8 mouse cellular contexts compared by ENCODE assay signal in genomic region chr19:40588847-40589529, GRCm38 (mm10). TPM values are rescaled to one million over a fixed set of nuclear protein-coding genes. Genes with fewer than 3 reads are reported as not detected.
DNase-seq lines count a peak whose midpoint lies in the region; ATAC-seq and TF ChIP-seq lines count a peak whose summit lies in the region.

No protein-coding gene starts in this region.

- H3K27me3 ChIP-seq in heart, embryonic 10.5 days (ENCODE audit: insufficient read depth, poor library complexity, severe bottlenecking) = no peaks in the 10 kb centered on the region
- H3K27me3 ChIP-seq in kidney, embryonic 15.5 days = no peaks in the 10 kb centered on the region

- H3K36me3 ChIP-seq in heart, embryonic 10.5 days = peaks cover 10% of the 10 kb centered on the region
- H3K36me3 ChIP-seq in kidney, embryonic 15.5 days = no peaks in the 10 kb centered on the region

- WGBS in heart, embryonic 10.5 days = 1% methylated on average over 18 of the region's 18 CpGs
- WGBS in kidney, embryonic 15.5 days = under 1% methylated on average over 18 of the region's 18 CpGs

- peak overlapping the region; percentile 84 for H3K4me2 ChIP-seq in kidney, embryonic 15.5 days

- H3K27ac ChIP-seq in bone marrow macrophage, adult 2 months (ENCODE audit: insufficient read depth, low read depth, low read length) = peak overlapping the region; percentile 76
- H3K27ac ChIP-seq in embryonic fibroblast, embryonic 13.5 days (ENCODE audit: insufficient read depth, low read length) = peak overlapping the region; percentile 83
- peak overlapping the region; percentile 87 for H3K27ac ChIP-seq in heart, embryonic 10.5 days
- peak overlapping the region; percentile 76 for H3K27ac ChIP-seq in kidney, embryonic 15.5 days

- H3K9ac ChIP-seq in kidney, embryonic 15.5 days = peak overlapping the region; percentile 47

- peak; percentile 75 for ATAC-seq in kidney, embryonic 15.5 days (replicated peaks; ENCODE audit: low FRiP score)
- peak; percentile 70 for ATAC-seq in monocyte, adult 5-6 weeks (replicated peaks; ENCODE audit: insufficient number of reproducible peaks, low FRiP score, low TSS enrichment, poor library complexity, severe bottlenecking)

- no peaks in the 10 kb centered on the region for H3K9me3 ChIP-seq in heart, embryonic 10.5 days
- no peaks in the 10 kb centered on the region for H3K9me3 ChIP-seq in kidney, embryonic 15.5 days (replicated peaks)

- DNase-seq in A20 (ENCODE audit: low read depth, low spot score) (peak; percentile 97), liver (peak; percentile 91)
- DNase-seq in heart, embryonic 10.5 days (ENCODE audit: low spot score) = peak; percentile 93
- peak; percentile 93 to 96 for DNase-seq in spleen, postnatal 4 days (ENCODE audit: low spot score in 2 of 2)

- peak; percentile 58 for TF ChIP-seq CTCF in bone marrow macrophage, adult 2 months (IDR thresholded peaks at IDR 0.05; ENCODE audit: low read depth, low read length)
- 0 out of 2 replicates have a peak, but pooled peaks have one; percentile 19 for TF ChIP-seq CTCF in embryonic fibroblast, embryonic 13.5 days (IDR thresholded peaks at IDR 0.05; ENCODE audit: borderline replicate concordance, insufficient read depth, low read length)

- no peak for TF ChIP-seq POLR2A in bone marrow macrophage, adult 2 months (IDR thresholded peaks at IDR 0.05; ENCODE audit: borderline replicate concordance, low read depth, low read length)
- TF ChIP-seq POLR2A in embryonic fibroblast, embryonic 13.5 days (IDR thresholded peaks at IDR 0.05; ENCODE audit: low read depth, low read length) = peak; percentile 15

- peak overlapping the region; percentile 92 for H3K4me3 ChIP-seq in bone marrow macrophage, adult 2 months (ENCODE audit: insufficient read depth, low read length)
- H3K4me3 ChIP-seq in embryonic fibroblast, embryonic 13.5 days (ENCODE audit: insufficient read depth, low read length) = peak overlapping the region; percentile 46
- peak overlapping the region; percentile 77 for H3K4me3 ChIP-seq in heart, embryonic 10.5 days
- peak overlapping the region; percentile 71 for H3K4me3 ChIP-seq in kidney, embryonic 15.5 days (replicated peaks)

- peaks cover 18% of the 10 kb centered on the region for H3K4me1 ChIP-seq in bone marrow macrophage, adult 2 months (ENCODE audit: control insufficient read depth, insufficient read depth, low read length)
- no peaks in the 10 kb centered on the region; the same call in 1 of the 2 replicates for H3K4me1 ChIP-seq in embryonic fibroblast, embryonic 13.5 days (ENCODE audit: control insufficient read depth, insufficient read depth, low read length)
- H3K4me1 ChIP-seq in heart, embryonic 10.5 days = peaks cover 12% of the 10 kb centered on the region
- H3K4me1 ChIP-seq in kidney, embryonic 15.5 days = peaks cover 13% of the 10 kb centered on the region

RNA-seq across cellular contexts. Expression of gene Aldh18a1, which starts 0.7 kb away (rescaled TPM):
- polyA plus RNA-seq in bone marrow macrophage, adult 2 months (2012; ENCODE audit: insufficient read depth, insufficient read length, missing spikeins) = 3.4 and 4.3 TPM in 2 replicates
- 118 and 166 TPM in 2 replicates for polyA plus RNA-seq in embryonic fibroblast, embryonic 13.5 days (2011; ENCODE audit: insufficient read length, low read depth, missing spikeins)
- 63.9 and 66.2 TPM in 2 replicates for polyA plus RNA-seq in heart, embryonic 10.5 days (2016; fragmentation: Nextera tagmentation; extraction: Ambion mirVana)
- 53.0 and 58.3 TPM in 2 replicates for polyA plus RNA-seq in kidney, embryonic 15.5 days (2015; fragmentation: Nextera tagmentation; extraction: Ambion mirVana)
- 14.1 to 26.9 TPM (median 21.1 TPM) in 3 replicates for total RNA-seq in monocyte, adult 5-6 weeks (2017)

RNA-seq across cellular contexts. Expression of gene Tctn3, which starts 23.0 kb away (rescaled TPM):
- 12.6 and 13.9 TPM in 2 replicates for polyA plus RNA-seq in bone marrow macrophage, adult 2 months (2012; ENCODE audit: insufficient read depth, insufficient read length, missing spikeins)
- polyA plus RNA-seq in embryonic fibroblast, embryonic 13.5 days (2011; ENCODE audit: insufficient read length, low read depth, missing spikeins) = 7.2 and 8.4 TPM in 2 replicates
- 9.0 and 11.0 TPM in 2 replicates for polyA plus RNA-seq in heart, embryonic 10.5 days (2016; fragmentation: Nextera tagmentation; extraction: Ambion mirVana)
- polyA plus RNA-seq in kidney, embryonic 15.5 days (2015; fragmentation: Nextera tagmentation; extraction: Ambion mirVana) = 11.4 and 12.3 TPM in 2 replicates
- total RNA-seq in monocyte, adult 5-6 weeks (2017) = 1.8 to 11.2 TPM (median 4.2 TPM) in 3 replicates

RNA-seq across cellular contexts. Expression of gene Entpd1, which starts 23.2 kb away (rescaled TPM):
- 189 and 194 TPM in 2 replicates for polyA plus RNA-seq in bone marrow macrophage, adult 2 months (2012; ENCODE audit: insufficient read depth, insufficient read length, missing spikeins)
- 0.97 and 3.2 TPM in 2 replicates for polyA plus RNA-seq in embryonic fibroblast, embryonic 13.5 days (2011; ENCODE audit: insufficient read length, low read depth, missing spikeins)
- 6.3 and 10.3 TPM in 2 replicates for polyA plus RNA-seq in heart, embryonic 10.5 days (2016; fragmentation: Nextera tagmentation; extraction: Ambion mirVana)
- polyA plus RNA-seq in kidney, embryonic 15.5 days (2015; fragmentation: Nextera tagmentation; extraction: Ambion mirVana) = 5.3 and 6.5 TPM in 2 replicates
- total RNA-seq in monocyte, adult 5-6 weeks (2017) = 54.4 to 130 TPM (median 68.2 TPM) in 3 replicates

Comparison
In these comparisons a context has a peak if more than half of its experiments do, and no peak if none do; other contexts are left out.
1. Peak in every context shown above with its lines: DNase-seq, ATAC-seq, H3K4me3 ChIP-seq and H3K27ac ChIP-seq.
2. RNA of gene Aldh18a1, which starts 0.7 kb away (polyA plus RNA-seq): 118 to 166 TPM in embryonic fibroblast, embryonic 13.5 days, 63.9 to 66.2 TPM in heart, embryonic 10.5 days and 53.0 to 58.3 TPM in kidney, embryonic 15.5 days; 3.4 to 4.3 TPM in bone marrow macrophage, adult 2 months; every median in the first group is over 10 times any median in the second.
3. RNA of gene Entpd1, which starts 23.2 kb away (polyA plus RNA-seq): 189 to 194 TPM in bone marrow macrophage, adult 2 months; 5.3 to 6.5 TPM in kidney, embryonic 15.5 days, 6.3 to 10.3 TPM in heart, embryonic 10.5 days and 0.97 to 3.2 TPM in embryonic fibroblast, embryonic 13.5 days; every median in the first group is over 10 times any median in the second.